ENCODE assay signal across 8 mouse cellular contexts in genomic region chr10:69398763-69399590, GRCm38 (mm10). TPM values are rescaled to one million over a fixed set of nuclear protein-coding genes. Genes with fewer than 3 reads are reported as not detected.
DNase-seq lines count a peak whose midpoint lies in the region; ATAC-seq and TF ChIP-seq lines count a peak whose summit lies in the region.

Gene Ank3, plus strand, starts transcription at chr10:69398773.

- peak; percentile 58 for ATAC-seq in forebrain, embryonic 11.5 days (replicated peaks; ENCODE audit: low FRiP score)
- no peak for ATAC-seq in CD4-positive, CD25-positive, alpha-beta regulatory T cell, adult 4 months

- DNase-seq in thymus, adult 2 months, result peak; percentile 4
- no peak for DNase-seq in thymus, adult 18-20 months
- DNase-seq in forebrain, embryonic 11.5 days (ENCODE audit: low spot score), result peak; percentile 67
- DNase-seq in heart, postnatal 4 days, result peak; percentile 25
- no peak for DNase-seq in layer of hippocampus, postnatal 25 days (ENCODE audit: extremely low spot score in 1 of 2, low spot score in 1 of 2)
- peak; percentile 66 for DNase-seq in lung, postnatal 36 days

- peak within 1 kb of the TSS; percentile 99 for H3K4me2 ChIP-seq in forebrain, embryonic 11.5 days (ENCODE audit: low read depth, low read length, severe bottlenecking)

- H3K27ac ChIP-seq in thymus, adult 2 months (ENCODE audit: control insufficient read depth, insufficient read depth, low read length), result no peak within 1 kb of the TSS
- H3K27ac ChIP-seq in forebrain, embryonic 11.5 days (ENCODE audit: low read depth, low read length), result no peak within 1 kb of the TSS
- no peak within 1 kb of the TSS for H3K27ac ChIP-seq in testis, adult 2 months (ENCODE audit: control insufficient read depth, insufficient read depth, low read depth, low read length)

- TF ChIP-seq CTCF in thymus, adult 2 months (IDR thresholded peaks at IDR 0.05; ENCODE audit: borderline replicate concordance, control insufficient read depth, extremely low read depth, insufficient read depth, low read length, poor library complexity), result no peak
- no peak for TF ChIP-seq CTCF in testis, adult 2 months (IDR thresholded peaks at IDR 0.05; ENCODE audit: control insufficient read depth, insufficient read depth, insufficient replicate concordance, low read depth, low read length)

- no peaks in the 10 kb centered on the region for H3K36me3 ChIP-seq in thymus, adult 2 months (ENCODE audit: control insufficient read depth, insufficient read depth, low read length)
- H3K36me3 ChIP-seq in forebrain, embryonic 11.5 days (ENCODE audit: control insufficient read depth, insufficient read depth, low read length), result no peaks in the 10 kb centered on the region
- no peaks in the 10 kb centered on the region for H3K36me3 ChIP-seq in testis, adult 2 months (ENCODE audit: control insufficient read depth, insufficient read depth, low read length)

- H3K27me3 ChIP-seq in thymus, adult 2 months (ENCODE audit: control insufficient read depth, insufficient read depth, low read length), result peaks cover 12% of the 10 kb centered on the region
- peaks cover 36% of the 10 kb centered on the region for H3K27me3 ChIP-seq in forebrain, embryonic 11.5 days (ENCODE audit: control insufficient read depth, insufficient read depth, low read length)
- H3K27me3 ChIP-seq in testis, adult 2 months (ENCODE audit: control insufficient read depth, insufficient read depth, low read length), result no peaks in the 10 kb centered on the region

- H3K4me3 ChIP-seq in thymus, adult 2 months (ENCODE audit: control insufficient read depth, insufficient read depth, low read length), result peak within 1 kb of the TSS; percentile 24
- H3K4me3 ChIP-seq in forebrain, embryonic 11.5 days (ENCODE audit: low read depth, low read length), result peak within 1 kb of the TSS; percentile 56
- peak within 1 kb of the TSS; percentile 52 for H3K4me3 ChIP-seq in testis, adult 2 months (ENCODE audit: control insufficient read depth, low read depth, low read length)

- 2% methylated on average over 77 of the region's 77 CpGs for WGBS in thymus, adult 2 months
- WGBS in forebrain, embryonic 11.5 days, result under 1% methylated on average over 77 of the region's 77 CpGs

- H3K4me1 ChIP-seq in thymus, adult 2 months (replicated peaks; ENCODE audit: control insufficient read depth, insufficient read depth, low read length), result no peaks in the 10 kb centered on the region
- peaks cover 14% of the 10 kb centered on the region for H3K4me1 ChIP-seq in forebrain, embryonic 11.5 days (replicated peaks; ENCODE audit: control insufficient read depth, insufficient read depth, low read length)
- peaks cover 14% of the 10 kb centered on the region for H3K4me1 ChIP-seq in testis, adult 2 months (ENCODE audit: control insufficient read depth, insufficient read depth, low read length)

- H3K9ac ChIP-seq in forebrain, embryonic 11.5 days (ENCODE audit: low read length), result peak within 1 kb of the TSS; percentile 48

- no peak for TF ChIP-seq POLR2A in thymus, adult 2 months (IDR thresholded peaks at IDR 0.05; ENCODE audit: control insufficient read depth, extremely low read depth, insufficient read depth, low read length, poor library complexity)
- TF ChIP-seq POLR2A in testis, adult 2 months (IDR thresholded peaks at IDR 0.05; ENCODE audit: control insufficient read depth, low read depth, low read length), result no peak

- no peaks in the 10 kb centered on the region for H3K9me3 ChIP-seq in forebrain, embryonic 11.5 days (ENCODE audit: control insufficient read depth, low read length)

RNA-seq across cellular contexts. Expression of gene Ank3, which starts in this region (rescaled TPM):
- polyA plus RNA-seq in thymus, adult 2 months (2012; rRNA removed), result 4.2 and 5.6 TPM in 2 replicates
- polyA plus RNA-seq in forebrain, embryonic 11.5 days (2014; fragmentation: Nextera tagmentation; extraction: Ambion mirVana), result 42.5 and 44.5 TPM in 2 replicates
- 10 to 100 TPM; 84.2 to 92.8 TPM for total RNA-seq in heart, postnatal 4 days (2021)
- total RNA-seq in layer of hippocampus, postnatal 25 days (2021), result 100 to 1,000 TPM; 405 to 539 TPM
- polyA plus RNA-seq in testis, adult 2 months (2012; rRNA removed), result 3.4 and 3.6 TPM in 2 replicates
- polyA plus RNA-seq in CD4-positive, CD25-positive, alpha-beta regulatory T cell, adult 4 months (2017; shearing (Covaris generic)), result 1 to 10 TPM; 1.1 to 1.2 TPM

Comparison
In these comparisons a context has a peak if more than half of its experiments do, and no peak if none do; other contexts are left out.
1. RNA of gene Ank3 (total RNA-seq): 405 to 539 TPM in layer of hippocampus, postnatal 25 days; 84.2 to 92.8 TPM in heart, postnatal 4 days; every median in the first group is over 4 times any median in the second.
2. DNase-seq: peak in thymus, adult 2 months (single experiment), forebrain, embryonic 11.5 days (single experiment), heart, postnatal 4 days (single experiment) and lung, postnatal 36 days (single experiment); none in thymus, adult 18-20 months (0 of 2) and layer of hippocampus, postnatal 25 days (0 of 2).
3. Peak in every context shown above with its lines, with median percentiles within 50 percentile points of each other: H3K4me3 ChIP-seq.